Mouse (Mus musculus): Measurements from ENCODE around the gene Prkd3. TPM values are rescaled to one million over a fixed set of nuclear protein-coding genes. Genes with fewer than 3 reads are reported as not detected.

Gene Prkd3
- not detected in 2 replicates for polyA plus RNA-seq (2012; ENCODE audit: insufficient read depth, insufficient read length, low replicate concordance, missing spikeins)

- no peak for TF ChIP-seq POLR2A (IDR thresholded peaks at IDR 0.05; ENCODE audit: insufficient read depth, low read depth, low read length)
- no peak for TF ChIP-seq CTCF (IDR thresholded peaks at IDR 0.05; ENCODE audit: insufficient read depth, low read depth, low read length)
- Histone ChIP-seq H3K27ac (ENCODE audit: insufficient read depth, low read depth, low read length) (no peak within 1 kb of the TSS), H3K4me1 (ENCODE audit: control insufficient read depth, insufficient read depth, low read length) (peaks cover 7% of the 10 kb centered on the region; the same call in 1 of the 2 replicates), H3K4me3 (ENCODE audit: insufficient read depth, low read depth, low read length) (peak within 1 kb of the TSS; percentile 98)
- WGBS: 2% methylated on average over 100 of the region's 113 CpGs
These were observed at the start of gene Prkd3 for GRCm38 (mm10) chr17:79020208-79020983. Prkd3 (minus strand) TSS chr17:79020816.

GRCm38 (mm10) chr17:79069766-79070480 lies 49.3 kb upstream of the Prkd3 start:
- TF ChIP-seq CTCF (IDR thresholded peaks at IDR 0.05; ENCODE audit: insufficient read depth, low read depth, low read length) (no peak), POLR2A (IDR thresholded peaks at IDR 0.05; ENCODE audit: insufficient read depth, low read depth, low read length) (no peak)
- Histone ChIP-seq H3K27ac (ENCODE audit: insufficient read depth, low read depth, low read length) (no peak overlapping the region), H3K4me1 (ENCODE audit: control insufficient read depth, insufficient read depth, low read length) (no peaks in the 10 kb centered on the region), H3K4me3 (ENCODE audit: insufficient read depth, low read depth, low read length) (no peak overlapping the region)
- WGBS: 63% methylated on average over 14 of the region's 14 CpGs

DNA sequence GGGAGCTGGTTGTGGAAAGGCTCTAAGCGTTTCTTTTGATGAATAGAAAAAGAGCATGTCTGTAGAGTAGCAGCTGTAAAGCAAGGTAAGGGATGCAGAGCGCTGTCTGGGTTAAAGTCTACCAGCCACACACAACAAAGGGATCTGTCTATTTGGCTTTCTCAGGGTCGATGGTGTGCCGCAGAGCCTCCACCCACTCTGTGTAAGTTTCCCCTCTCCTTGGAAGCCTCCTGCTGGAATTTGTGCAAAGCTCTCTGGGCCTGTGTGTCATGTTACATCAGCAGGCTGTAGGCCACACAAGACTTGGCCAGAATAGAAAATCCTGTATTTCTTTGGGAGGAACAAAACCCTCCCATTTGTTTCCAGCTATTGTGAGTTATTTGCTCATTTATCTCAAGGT lies 48.4 kb upstream of the Prkd3 start:
- WGBS: 45% methylated on average over 4 of the region's 4 CpGs
- no peak for TF ChIP-seq CTCF (IDR thresholded peaks at IDR 0.05; ENCODE audit: insufficient read depth, low read depth, low read length)
- TF ChIP-seq POLR2A (IDR thresholded peaks at IDR 0.05; ENCODE audit: insufficient read depth, low read depth, low read length): no peak
- Histone ChIP-seq H3K4me3 (ENCODE audit: insufficient read depth, low read depth, low read length) (no peak overlapping the region), H3K27ac (ENCODE audit: insufficient read depth, low read depth, low read length) (no peak overlapping the region), H3K4me1 (ENCODE audit: control insufficient read depth, insufficient read depth, low read length) (no peaks in the 10 kb centered on the region)

GRCm38 (mm10) chr17:79068581-79068980 lies 48.0 kb upstream of the Prkd3 start:
- WGBS: 59% methylated on average over 7 of the region's 7 CpGs

GRCm38 (mm10) chr17:79064250-79064649 lies 43.6 kb upstream of the Prkd3 start:
- whole genome bisulfite sequencing: 84% methylated on average over 1 of the region's 1 CpGs
- TF ChIP-seq CTCF (IDR thresholded peaks at IDR 0.05; ENCODE audit: insufficient read depth, low read depth, low read length) (no peak), POLR2A (IDR thresholded peaks at IDR 0.05; ENCODE audit: insufficient read depth, low read depth, low read length) (no peak)
- Histone ChIP-seq H3K27ac (ENCODE audit: insufficient read depth, low read depth, low read length) (no peak overlapping the region), H3K4me1 (ENCODE audit: control insufficient read depth, insufficient read depth, low read length) (no peaks in the 10 kb centered on the region), H3K4me3 (ENCODE audit: insufficient read depth, low read depth, low read length) (no peak overlapping the region)

More at GRCm38 (mm10) chr17:79068581-79068980, 48.0 kb upstream of the Prkd3 start:
- Histone ChIP-seq H3K4me1 (ENCODE audit: control insufficient read depth, insufficient read depth, low read length) (no peaks in the 10 kb centered on the region), H3K4me3 (ENCODE audit: insufficient read depth, low read depth, low read length) (no peak overlapping the region), H3K27ac (ENCODE audit: insufficient read depth, low read depth, low read length) (no peak overlapping the region)
- TF ChIP-seq POLR2A (IDR thresholded peaks at IDR 0.05; ENCODE audit: insufficient read depth, low read depth, low read length): no peak
- no peak for TF ChIP-seq CTCF (IDR thresholded peaks at IDR 0.05; ENCODE audit: insufficient read depth, low read depth, low read length)

DNA sequence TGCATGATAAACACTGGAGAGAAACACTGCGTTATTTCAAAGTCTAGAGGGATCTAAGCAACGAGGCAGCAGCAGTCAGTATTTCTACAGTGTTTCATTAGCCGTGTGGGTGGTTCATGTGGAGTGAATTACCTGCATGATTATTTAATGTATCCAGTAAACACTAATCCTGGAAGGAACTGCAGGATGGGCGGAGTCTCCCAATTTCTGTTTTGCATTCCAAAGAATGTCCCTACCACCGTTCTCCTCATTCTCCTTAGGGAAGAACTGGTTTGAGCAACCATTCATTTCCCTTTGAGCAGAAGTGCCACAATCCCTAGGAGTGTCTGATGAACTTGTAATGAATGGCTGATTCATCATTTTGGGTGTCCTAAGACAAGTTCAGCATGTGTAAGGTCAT lies 39.6 kb upstream of the Prkd3 start:
- H3K4me3 ChIP-seq (ENCODE audit: insufficient read depth, low read depth, low read length): no peak overlapping the region
- H3K27ac ChIP-seq (ENCODE audit: insufficient read depth, low read depth, low read length): no peak overlapping the region
- WGBS: 50% methylated on average over 5 of the region's 5 CpGs
- TF ChIP-seq POLR2A (IDR thresholded peaks at IDR 0.05; ENCODE audit: insufficient read depth, low read depth, low read length): no peak
- TF ChIP-seq CTCF (IDR thresholded peaks at IDR 0.05; ENCODE audit: insufficient read depth, low read depth, low read length): no peak
- no peaks in the 10 kb centered on the region for H3K4me1 ChIP-seq (ENCODE audit: control insufficient read depth, insufficient read depth, low read length)

GRCm38 (mm10) chr17:79058271-79058670 lies 37.7 kb upstream of the Prkd3 start:
- 70% methylated on average over 6 of the region's 6 CpGs for WGBS

DNA sequence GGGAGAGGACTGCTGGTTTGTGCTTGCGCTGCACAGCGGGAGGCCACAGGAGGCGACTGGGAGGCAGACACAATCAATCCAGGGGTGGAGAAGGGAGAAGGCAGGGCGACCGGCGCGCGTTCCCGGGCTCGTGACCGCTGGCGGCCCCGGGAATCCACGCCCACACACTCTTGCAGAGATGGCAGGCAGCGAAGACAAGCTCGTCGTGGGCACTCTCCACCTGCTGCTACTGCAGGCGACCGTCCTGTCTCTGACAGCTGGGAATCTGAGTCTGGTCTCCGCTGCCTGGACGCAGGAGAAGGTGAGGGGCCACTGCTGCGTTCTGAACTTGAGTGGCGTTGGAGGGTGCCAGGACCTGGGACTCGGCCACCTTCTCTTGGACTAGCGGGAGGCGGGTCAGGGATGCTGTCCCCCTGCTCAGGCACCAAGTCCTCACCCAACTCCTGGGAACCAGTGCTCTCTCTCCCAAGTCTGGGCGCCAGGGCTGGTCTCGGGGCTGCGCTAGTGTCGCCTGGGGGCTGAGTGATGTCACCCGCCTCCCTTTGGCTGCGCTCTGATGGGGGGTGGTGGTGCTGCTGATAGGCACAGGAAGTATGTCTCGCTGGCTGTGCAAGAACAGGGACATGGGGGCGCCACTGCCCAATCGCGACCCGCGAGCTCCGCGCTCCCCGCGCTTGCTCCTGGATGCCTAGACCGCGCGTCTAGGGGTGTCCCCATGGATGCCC lies 31.6 kb upstream of the Prkd3 start:
- TF ChIP-seq POLR2A (IDR thresholded peaks at IDR 0.05; ENCODE audit: insufficient read depth, low read depth, low read length) (no peak; the same call in 1 of the 2 replicates), CTCF (IDR thresholded peaks at IDR 0.05; ENCODE audit: insufficient read depth, low read depth, low read length) (no peak)
- Histone ChIP-seq H3K27ac (ENCODE audit: insufficient read depth, low read depth, low read length) (peak overlapping the region; percentile 59), H3K4me1 (ENCODE audit: control insufficient read depth, insufficient read depth, low read length) (no peaks in the 10 kb centered on the region), H3K4me3 (ENCODE audit: insufficient read depth, low read depth, low read length) (peak overlapping the region; percentile 68)
- under 1% methylated on average over 45 of the region's 45 CpGs for WGBS

More at GRCm38 (mm10) chr17:79058271-79058670, 37.7 kb upstream of the Prkd3 start:
- H3K4me3 ChIP-seq (ENCODE audit: insufficient read depth, low read depth, low read length): no peak overlapping the region
- TF ChIP-seq CTCF (IDR thresholded peaks at IDR 0.05; ENCODE audit: insufficient read depth, low read depth, low read length) (no peak), POLR2A (IDR thresholded peaks at IDR 0.05; ENCODE audit: insufficient read depth, low read depth, low read length) (no peak)
- H3K4me1 ChIP-seq (ENCODE audit: control insufficient read depth, insufficient read depth, low read length): no peaks in the 10 kb centered on the region
- no peak overlapping the region for H3K27ac ChIP-seq (ENCODE audit: insufficient read depth, low read depth, low read length)
